Mouse (Mus musculus): ENCODE measurements at regions not wholly inside any gene's neighbourhood (a gene's known extent, or its start where the extent isn't known, plus 50 kb on each side); places are given as distances from the start of the nearest gene placed in this dataset.

GRCm38 (mm10) chr3:133659759-133660158 lies 114.8 kb upstream of the Tet2 start:
- TF ChIP-seq POLR2A (IDR thresholded peaks at IDR 0.05; ENCODE audit: control insufficient read depth, extremely low read depth, insufficient read depth, low read length, poor library complexity) (no peak), CTCF (IDR thresholded peaks at IDR 0.05; ENCODE audit: borderline replicate concordance, control insufficient read depth, extremely low read depth, insufficient read depth, low read length, poor library complexity) (no peak)
- Histone ChIP-seq H3K4me3 (ENCODE audit: control insufficient read depth, insufficient read depth, low read length) (no peak overlapping the region), H3K27me3 (ENCODE audit: control insufficient read depth, insufficient read depth, low read length) (no peaks in the 10 kb centered on the region), H3K4me1 (replicated peaks; ENCODE audit: control insufficient read depth, insufficient read depth, low read length) (no peaks in the 10 kb centered on the region), H3K27ac (ENCODE audit: control insufficient read depth, insufficient read depth, low read length) (no peak overlapping the region), H3K36me3 (ENCODE audit: control insufficient read depth, insufficient read depth, low read length) (no peaks in the 10 kb centered on the region)
- WGBS: 38% methylated on average over 8 of the region's 8 CpGs
- DNase-seq: no peak

GRCm38 (mm10) chr3:133661303-133661702 lies 116.4 kb upstream of the Tet2 start:
- H3K27me3 ChIP-seq (ENCODE audit: control insufficient read depth, insufficient read depth, low read length): no peaks in the 10 kb centered on the region
- no peak overlapping the region for H3K4me3 ChIP-seq (ENCODE audit: control insufficient read depth, insufficient read depth, low read length)
- H3K4me1 ChIP-seq (replicated peaks; ENCODE audit: control insufficient read depth, insufficient read depth, low read length): no peaks in the 10 kb centered on the region
- TF ChIP-seq POLR2A (IDR thresholded peaks at IDR 0.05; ENCODE audit: control insufficient read depth, extremely low read depth, insufficient read depth, low read length, poor library complexity) (no peak), CTCF (IDR thresholded peaks at IDR 0.05; ENCODE audit: borderline replicate concordance, control insufficient read depth, extremely low read depth, insufficient read depth, low read length, poor library complexity) (no peak)
- WGBS: 90% methylated on average over 3 of the region's 3 CpGs
- no peaks in the 10 kb centered on the region for H3K36me3 ChIP-seq (ENCODE audit: control insufficient read depth, insufficient read depth, low read length)
- H3K27ac ChIP-seq (ENCODE audit: control insufficient read depth, insufficient read depth, low read length): no peak overlapping the region
- DNase-seq: no peak

- WGBS: 89% methylated on average over 3 of the region's 3 CpGs
- Histone ChIP-seq H3K36me3 (ENCODE audit: control insufficient read depth, insufficient read depth, low read length) (no peaks in the 10 kb centered on the region), H3K4me3 (ENCODE audit: control insufficient read depth, insufficient read depth, low read length) (no peak overlapping the region), H3K4me1 (replicated peaks; ENCODE audit: control insufficient read depth, insufficient read depth, low read length) (no peaks in the 10 kb centered on the region), H3K27me3 (ENCODE audit: control insufficient read depth, insufficient read depth, low read length) (no peaks in the 10 kb centered on the region), H3K27ac (ENCODE audit: control insufficient read depth, insufficient read depth, low read length) (no peak overlapping the region)
- TF ChIP-seq POLR2A (IDR thresholded peaks at IDR 0.05; ENCODE audit: control insufficient read depth, extremely low read depth, insufficient read depth, low read length, poor library complexity) (no peak), CTCF (IDR thresholded peaks at IDR 0.05; ENCODE audit: borderline replicate concordance, control insufficient read depth, extremely low read depth, insufficient read depth, low read length, poor library complexity) (no peak)
- DNase-seq: no peak
Observed at GRCm38 (mm10) chr3:133664914-133665313, 120.0 kb upstream of the Tet2 start.

- TF ChIP-seq CTCF (IDR thresholded peaks at IDR 0.05; ENCODE audit: borderline replicate concordance, control insufficient read depth, extremely low read depth, insufficient read depth, low read length, poor library complexity): no peak
- TF ChIP-seq POLR2A (IDR thresholded peaks at IDR 0.05; ENCODE audit: control insufficient read depth, extremely low read depth, insufficient read depth, low read length, poor library complexity): no peak
- WGBS: 94% methylated on average over 6 of the region's 6 CpGs
- H3K4me1 ChIP-seq (replicated peaks; ENCODE audit: control insufficient read depth, insufficient read depth, low read length): no peaks in the 10 kb centered on the region
- no peak for DNase-seq
- H3K27me3 ChIP-seq (ENCODE audit: control insufficient read depth, insufficient read depth, low read length): no peaks in the 10 kb centered on the region
- H3K4me3 ChIP-seq (ENCODE audit: control insufficient read depth, insufficient read depth, low read length): no peak overlapping the region
- no peaks in the 10 kb centered on the region for H3K36me3 ChIP-seq (ENCODE audit: control insufficient read depth, insufficient read depth, low read length)
- no peak overlapping the region for H3K27ac ChIP-seq (ENCODE audit: control insufficient read depth, insufficient read depth, low read length)
Observed at GRCm38 (mm10) chr3:133665425-133666317, 120.7 kb upstream of the Tet2 start.

- H3K4me3 ChIP-seq (ENCODE audit: control insufficient read depth, insufficient read depth, low read length): no peak overlapping the region
- no peak for TF ChIP-seq POLR2A (IDR thresholded peaks at IDR 0.05; ENCODE audit: control insufficient read depth, extremely low read depth, insufficient read depth, low read length, poor library complexity)
- no peak for TF ChIP-seq CTCF (IDR thresholded peaks at IDR 0.05; ENCODE audit: borderline replicate concordance, control insufficient read depth, extremely low read depth, insufficient read depth, low read length, poor library complexity)
- no peak for DNase-seq
- no peak overlapping the region for H3K27ac ChIP-seq (ENCODE audit: control insufficient read depth, insufficient read depth, low read length)
- H3K4me1 ChIP-seq (replicated peaks; ENCODE audit: control insufficient read depth, insufficient read depth, low read length): no peaks in the 10 kb centered on the region
- no peaks in the 10 kb centered on the region for H3K36me3 ChIP-seq (ENCODE audit: control insufficient read depth, insufficient read depth, low read length)
- WGBS: 94% methylated on average over 10 of the region's 10 CpGs
- no peaks in the 10 kb centered on the region for H3K27me3 ChIP-seq (ENCODE audit: control insufficient read depth, insufficient read depth, low read length)
Observed at GRCm38 (mm10) chr3:133672742-133673447, 128.0 kb upstream of the Tet2 start.

GRCm38 (mm10) chr3:133677892-133678291 lies 133.0 kb upstream of the Tet2 start:
- H3K27ac ChIP-seq (ENCODE audit: control insufficient read depth, insufficient read depth, low read length): no peak overlapping the region
- DNase-seq: no peak
- WGBS: 97% methylated on average over 1 of the region's 1 CpGs

More at GRCm38 (mm10) chr3:133677892-133678291, 133.0 kb upstream of the Tet2 start:
- H3K36me3 ChIP-seq (ENCODE audit: control insufficient read depth, insufficient read depth, low read length): no peaks in the 10 kb centered on the region
- no peaks in the 10 kb centered on the region for H3K27me3 ChIP-seq (ENCODE audit: control insufficient read depth, insufficient read depth, low read length)
- TF ChIP-seq POLR2A (IDR thresholded peaks at IDR 0.05; ENCODE audit: control insufficient read depth, extremely low read depth, insufficient read depth, low read length, poor library complexity) (no peak), CTCF (IDR thresholded peaks at IDR 0.05; ENCODE audit: borderline replicate concordance, control insufficient read depth, extremely low read depth, insufficient read depth, low read length, poor library complexity) (no peak)
- H3K4me1 ChIP-seq (replicated peaks; ENCODE audit: control insufficient read depth, insufficient read depth, low read length): no peaks in the 10 kb centered on the region
- no peak overlapping the region for H3K4me3 ChIP-seq (ENCODE audit: control insufficient read depth, insufficient read depth, low read length)

Measured in thymus, adult 2 months (tissue).